Mouse (Mus musculus) ES-E14 (cell line): ENCODE data around the gene Cfap57.

Experiments
- CHD2 ChIP-seq: IDR thresholded peaks from 2 replicates; pipeline ENCODE4 v1.6.1; 2014; ENCODE audit warnings: mild to moderate bottlenecking, low read depth, low read length, inconsistent platforms
- HCFC1 ChIP-seq: IDR thresholded peaks from 2 replicates; pipeline ENCODE4 v1.6.1; 2012; ENCODE audit warnings: low read length, inconsistent platforms, borderline replicate concordance; ENCODE audit not compliant: insufficient read depth
- MAFK ChIP-seq: IDR thresholded peaks from 2 replicates; pipeline ENCODE4 v1.6.1; 2014; ENCODE audit warnings: mild to moderate bottlenecking, low read depth, low read length, inconsistent platforms; ENCODE audit not compliant: insufficient read depth
- ZC3H11A ChIP-seq: IDR thresholded peaks from 2 replicates; pipeline ENCODE4 v1.6.1; 2012; ENCODE audit warnings: low read depth, mild to moderate bottlenecking, inconsistent platforms, low read length, borderline replicate concordance

GRCm38 (mm10) chr4:118526408-118527334 is 93.9 kb downstream of the Cfap57 start, which contains the start of gene 2610528J11Rik:
- TF ChIP-seq HCFC1 (no peak), MAFK (no peak), CHD2 (no peak), ZC3H11A (no peak)
